Mouse (Mus musculus): Measurements from ENCODE around the gene Wdr6. TPM values are rescaled to one million over a fixed set of nuclear protein-coding genes. Genes with fewer than 3 reads are reported as not detected.
A peak's percentile ranks its signal among the peaks of the same experiment; 100 is the strongest.

The Wdr6 gene
- polyA plus RNA-seq, 1 experiment: 8.0 TPM

DNA sequence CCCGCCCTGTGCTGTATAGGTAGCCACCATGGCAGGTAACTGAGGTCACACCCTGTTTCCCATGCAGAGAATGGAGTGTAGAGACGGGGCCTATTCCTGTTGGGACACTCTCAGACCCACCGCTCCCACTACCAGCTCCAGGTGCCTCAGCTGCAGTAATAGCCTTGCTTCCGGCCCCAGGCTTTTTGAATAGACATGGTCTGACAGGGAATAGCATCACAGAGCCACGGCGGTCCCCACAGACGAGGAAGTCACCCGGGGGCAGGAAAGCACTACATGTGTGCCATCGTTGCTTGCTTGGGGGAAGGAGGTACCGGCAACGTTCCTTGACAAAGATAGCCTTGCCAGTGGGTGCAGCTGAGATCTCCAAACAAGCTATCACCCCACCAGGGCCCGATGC, 3.6 kb downstream of the Wdr6 start:
- Histone ChIP-seq H3K4me3 (ENCODE audit: insufficient read depth, low read length) (no peak overlapping the region), H3K27ac (ENCODE audit: insufficient read depth, low read depth, low read length) (no peak overlapping the region), H3K4me1 (ENCODE audit: control insufficient read depth, insufficient read depth, low read length) (peaks cover 5% of the 10 kb centered on the region)
- no peak for TF ChIP-seq CTCF (IDR thresholded peaks at IDR 0.05; ENCODE audit: low read depth, low read length)
- TF ChIP-seq POLR2A (IDR thresholded peaks at IDR 0.05; ENCODE audit: borderline replicate concordance, low read depth, low read length): no peak

- H3K27ac ChIP-seq (ENCODE audit: insufficient read depth, low read depth, low read length): no peak overlapping the region
- H3K4me3 ChIP-seq (ENCODE audit: insufficient read depth, low read length): no peak overlapping the region
- no peak for TF ChIP-seq POLR2A (IDR thresholded peaks at IDR 0.05; ENCODE audit: borderline replicate concordance, low read depth, low read length)
- peak; percentile 30; the same call in 1 of the 2 replicates for TF ChIP-seq CTCF (IDR thresholded peaks at IDR 0.05; ENCODE audit: low read depth, low read length)
- H3K4me1 ChIP-seq (ENCODE audit: control insufficient read depth, insufficient read depth, low read length): peaks cover 7% of the 10 kb centered on the region
Measured at GRCm38 (mm10) chr9:108573774-108574690, 4.5 kb downstream of the Wdr6 start.

DNA sequence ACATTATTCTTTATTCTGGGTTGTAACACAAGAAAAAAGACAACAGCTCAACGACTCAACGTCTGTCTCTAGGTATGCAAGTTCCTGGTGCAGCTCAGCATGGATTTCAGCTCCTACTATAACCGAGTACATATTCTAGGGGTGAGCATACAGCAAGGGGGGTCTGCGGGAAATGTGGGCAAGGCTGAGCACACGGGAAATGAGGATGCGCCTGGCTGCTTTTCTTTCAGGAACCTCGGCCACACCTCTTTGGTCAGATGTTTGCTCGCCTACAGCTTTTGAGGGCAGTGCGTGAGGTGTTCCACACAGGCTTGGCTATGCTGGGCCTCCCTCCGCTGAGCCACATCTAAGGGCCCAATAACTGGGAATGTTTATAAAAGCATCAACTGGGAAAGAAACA, 6.2 kb downstream of the Wdr6 start:
- Histone ChIP-seq H3K27ac (ENCODE audit: insufficient read depth, low read depth, low read length) (no peak overlapping the region), H3K4me1 (ENCODE audit: control insufficient read depth, insufficient read depth, low read length) (peaks cover 10% of the 10 kb centered on the region)

GRCm38 (mm10) chr9:108571401-108571973, 7.1 kb downstream of the Wdr6 start:
- peaks cover 10% of the 10 kb centered on the region for H3K4me1 ChIP-seq (ENCODE audit: control insufficient read depth, insufficient read depth, low read length)
- H3K4me3 ChIP-seq (ENCODE audit: insufficient read depth, low read length): no peak overlapping the region
- H3K27ac ChIP-seq (ENCODE audit: insufficient read depth, low read depth, low read length): no peak overlapping the region
- TF ChIP-seq CTCF (IDR thresholded peaks at IDR 0.05; ENCODE audit: low read depth, low read length): no peak
- no peak for TF ChIP-seq POLR2A (IDR thresholded peaks at IDR 0.05; ENCODE audit: borderline replicate concordance, low read depth, low read length)

More for the DNA sequence above, 6.2 kb downstream of the Wdr6 start:
- no peak overlapping the region for H3K4me3 ChIP-seq (ENCODE audit: insufficient read depth, low read length)
- TF ChIP-seq CTCF (IDR thresholded peaks at IDR 0.05; ENCODE audit: low read depth, low read length): no peak
- no peak for TF ChIP-seq POLR2A (IDR thresholded peaks at IDR 0.05; ENCODE audit: borderline replicate concordance, low read depth, low read length)

DNA sequence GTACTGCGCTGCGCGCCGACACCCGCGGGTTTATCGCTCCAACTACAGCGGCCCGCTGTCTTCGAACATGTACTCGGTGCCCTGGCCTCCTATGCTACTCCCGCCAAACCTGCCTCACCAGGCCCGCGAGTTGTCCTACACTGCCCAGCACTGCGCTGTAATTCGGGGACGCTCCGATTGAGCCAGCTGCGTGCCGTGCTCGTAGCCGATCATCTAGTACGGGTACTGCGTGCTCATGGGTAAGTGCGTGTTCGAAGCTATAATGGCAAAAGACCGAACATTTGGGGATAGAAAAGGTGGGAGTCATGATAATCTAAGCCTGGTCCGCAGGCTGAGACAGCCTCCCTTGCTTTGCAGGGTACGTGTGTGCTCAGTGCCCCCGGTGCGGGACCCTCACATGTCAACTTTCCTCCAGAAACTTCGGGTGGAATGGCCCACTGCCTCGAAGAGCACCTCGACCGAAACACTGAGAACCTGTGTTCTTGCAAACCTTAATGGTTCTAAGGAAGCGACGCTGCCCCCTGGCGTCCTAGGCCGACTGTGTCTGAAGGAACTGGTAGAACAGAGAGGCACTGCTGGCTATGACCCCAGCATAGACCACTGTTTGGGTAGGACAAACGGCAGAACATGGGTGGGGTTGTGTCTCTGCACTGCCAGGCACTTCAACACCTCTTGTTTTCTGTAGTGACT, 8.2 kb downstream of the Wdr6 start:
- Histone ChIP-seq H3K4me3 (ENCODE audit: insufficient read depth, low read length) (peak overlapping the region; percentile 85), H3K27ac (ENCODE audit: insufficient read depth, low read depth, low read length) (peak overlapping the region; percentile 27), H3K4me1 (ENCODE audit: control insufficient read depth, insufficient read depth, low read length) (peaks cover 10% of the 10 kb centered on the region)
- 0 out of 2 replicates have a peak, but pooled peaks have one; percentile 51 for TF ChIP-seq POLR2A (IDR thresholded peaks at IDR 0.05; ENCODE audit: borderline replicate concordance, low read depth, low read length)
- TF ChIP-seq CTCF (IDR thresholded peaks at IDR 0.05; ENCODE audit: low read depth, low read length): peak; percentile 27; the same call in 1 of the 2 replicates

GRCm38 (mm10) chr9:108569381-108570206, 8.9 kb downstream of the Wdr6 start, which contains the start of gene Dalrd3:
Gene Dalrd3, plus strand, starts transcription at chr9:108569886.
- TF ChIP-seq CTCF (IDR thresholded peaks at IDR 0.05; ENCODE audit: low read depth, low read length) (no peak), POLR2A (IDR thresholded peaks at IDR 0.05; ENCODE audit: borderline replicate concordance, low read depth, low read length) (no peak)
- peak within 1 kb of the TSS; percentile 88 for H3K27ac ChIP-seq (ENCODE audit: insufficient read depth, low read depth, low read length)
- peak within 1 kb of the TSS; percentile 86 for H3K4me3 ChIP-seq (ENCODE audit: insufficient read depth, low read length)
- H3K4me1 ChIP-seq (ENCODE audit: control insufficient read depth, insufficient read depth, low read length): peaks cover 10% of the 10 kb centered on the region

GRCm38 (mm10) chr9:108568511-108568921, 10.0 kb downstream of the Wdr6 start:
- Histone ChIP-seq H3K4me3 (ENCODE audit: insufficient read depth, low read length) (peak overlapping the region; percentile 86), H3K4me1 (ENCODE audit: control insufficient read depth, insufficient read depth, low read length) (peaks cover 10% of the 10 kb centered on the region), H3K27ac (ENCODE audit: insufficient read depth, low read depth, low read length) (peak overlapping the region; percentile 88)
- TF ChIP-seq CTCF (IDR thresholded peaks at IDR 0.05; ENCODE audit: low read depth, low read length) (no peak), POLR2A (IDR thresholded peaks at IDR 0.05; ENCODE audit: borderline replicate concordance, low read depth, low read length) (no peak)

DNA sequence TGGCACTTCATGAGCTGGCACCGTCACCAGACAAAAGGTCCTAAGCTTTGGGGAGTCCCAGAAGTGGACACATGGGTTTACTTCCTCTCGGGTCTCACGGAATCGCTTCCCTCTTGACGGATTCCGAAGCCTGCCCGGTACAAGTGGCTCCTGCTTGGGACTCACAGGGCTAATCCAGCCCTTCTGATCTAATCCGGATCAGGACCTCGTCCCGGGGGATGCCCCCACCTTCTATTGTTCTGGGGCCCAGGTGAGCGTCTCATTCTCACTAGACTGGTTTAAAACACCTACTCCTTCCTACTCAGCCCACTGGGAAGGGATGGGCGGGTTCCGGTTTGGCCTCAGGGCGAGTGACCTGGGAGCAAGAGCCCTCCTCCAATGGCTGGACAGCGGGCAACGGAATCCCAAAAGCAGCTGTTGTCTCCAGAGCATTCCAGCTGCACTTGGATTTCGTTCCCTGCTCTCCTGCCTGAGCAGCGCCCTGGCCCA, 10.6 kb downstream of the Wdr6 start:
- Histone ChIP-seq H3K27ac (ENCODE audit: insufficient read depth, low read depth, low read length) (peak overlapping the region; percentile 88), H3K4me1 (ENCODE audit: control insufficient read depth, insufficient read depth, low read length) (peaks cover 10% of the 10 kb centered on the region), H3K4me3 (ENCODE audit: insufficient read depth, low read length) (peak overlapping the region; percentile 86)
- TF ChIP-seq POLR2A (IDR thresholded peaks at IDR 0.05; ENCODE audit: borderline replicate concordance, low read depth, low read length) (no peak), CTCF (IDR thresholded peaks at IDR 0.05; ENCODE audit: low read depth, low read length) (no peak)

Measured in bone marrow macrophage, adult 2 months (primary cell).